Mouse (Mus musculus): ENCODE results near the gene Cadm1.

Gene Cadm1

DNA sequence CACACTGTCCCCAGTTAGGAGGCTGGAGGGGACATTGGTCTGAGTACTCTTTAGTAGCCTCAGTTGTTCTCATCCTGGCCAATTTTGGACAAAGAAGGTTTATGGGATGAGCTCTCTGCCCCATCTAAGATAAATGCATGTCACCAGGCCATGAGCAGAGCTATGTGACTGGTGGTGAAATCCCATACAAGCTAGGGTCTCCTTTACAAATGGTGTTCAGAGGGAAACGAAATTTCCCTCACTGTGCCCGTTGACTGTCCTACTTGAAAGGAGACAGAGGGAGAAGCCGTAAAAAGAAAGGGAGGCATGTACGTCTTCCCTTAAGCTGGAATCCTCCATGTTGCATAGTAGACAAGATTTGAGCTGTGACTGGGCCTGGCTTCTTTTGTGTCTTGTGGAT, 272.6 kb downstream of the Cadm1 start:
- DNase-seq (ENCODE audit: low spot score): no peak

- DNase-seq (ENCODE audit: low spot score): no peak
Observed at GRCm38 (mm10) chr9:47803531-47804105, 273.6 kb downstream of the Cadm1 start.

DNA sequence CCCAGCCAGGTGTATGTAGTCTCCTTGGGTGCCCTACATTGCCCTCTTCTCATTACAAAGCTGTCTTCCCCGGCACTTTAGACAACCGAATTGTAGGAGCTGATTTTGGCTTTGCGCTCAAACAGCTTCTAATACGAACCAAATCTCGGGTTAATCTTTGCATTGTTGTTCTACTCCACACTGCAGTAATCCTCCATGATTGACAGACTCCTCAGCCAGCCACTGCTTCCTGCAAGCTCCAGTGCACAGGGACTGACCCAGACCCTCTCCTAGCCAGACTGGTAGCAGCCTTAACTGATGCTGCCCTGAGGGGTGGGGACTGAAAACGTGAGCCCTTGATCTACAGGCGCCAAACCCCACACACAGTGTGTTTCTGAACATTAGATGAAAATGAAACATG, 275.7 kb downstream of the Cadm1 start:
- DNase-seq (ENCODE audit: low spot score): no peak

DNA sequence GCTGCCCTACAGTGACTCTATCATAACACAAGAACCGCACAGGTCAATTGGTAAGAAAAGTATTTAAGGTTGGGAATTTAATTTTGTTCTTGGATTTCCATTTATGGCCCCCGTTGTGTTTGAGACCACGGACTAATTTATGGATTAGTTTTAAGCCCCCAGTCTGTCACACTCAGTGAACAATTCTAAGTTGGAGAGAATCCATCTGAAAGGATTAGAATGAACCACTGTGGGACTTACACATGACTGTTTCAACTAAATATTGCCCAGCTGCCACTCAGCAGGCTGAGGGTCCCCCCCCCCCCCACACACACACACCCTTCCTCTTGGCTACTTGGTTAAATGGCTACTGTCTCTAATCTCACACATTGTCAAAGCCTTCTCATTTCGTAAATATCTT, 295.7 kb downstream of the Cadm1 start:
- DNase-seq (ENCODE audit: low spot score): no peak

- DNase-seq (ENCODE audit: low spot score): no peak
Observed at GRCm38 (mm10) chr9:47828762-47829161, 298.8 kb downstream of the Cadm1 start.

DNA sequence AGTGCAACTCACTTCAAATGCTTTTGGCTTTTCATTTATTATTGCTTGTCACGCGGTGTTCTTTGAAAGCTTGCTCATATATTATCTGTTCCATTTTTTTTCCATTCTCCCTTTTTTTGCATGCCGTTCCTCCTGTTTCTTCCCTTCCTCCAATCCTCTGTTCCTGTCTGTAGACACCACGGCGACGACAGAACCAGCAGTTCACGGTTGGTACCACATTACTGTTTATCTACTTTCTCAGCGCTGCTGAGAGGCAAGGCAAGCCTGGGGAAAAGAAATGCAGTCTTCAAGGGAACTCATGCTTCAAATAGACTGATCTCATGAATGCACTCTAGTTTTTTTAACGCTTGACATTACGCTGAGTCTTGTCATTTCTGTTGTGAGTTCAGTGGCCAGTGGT, 299.2 kb downstream of the Cadm1 start:
- no peak for DNase-seq (ENCODE audit: low spot score)

GRCm38 (mm10) chr9:47829846-47830245, 299.9 kb downstream of the Cadm1 start:
- no peak for DNase-seq (ENCODE audit: low spot score)

DNA sequence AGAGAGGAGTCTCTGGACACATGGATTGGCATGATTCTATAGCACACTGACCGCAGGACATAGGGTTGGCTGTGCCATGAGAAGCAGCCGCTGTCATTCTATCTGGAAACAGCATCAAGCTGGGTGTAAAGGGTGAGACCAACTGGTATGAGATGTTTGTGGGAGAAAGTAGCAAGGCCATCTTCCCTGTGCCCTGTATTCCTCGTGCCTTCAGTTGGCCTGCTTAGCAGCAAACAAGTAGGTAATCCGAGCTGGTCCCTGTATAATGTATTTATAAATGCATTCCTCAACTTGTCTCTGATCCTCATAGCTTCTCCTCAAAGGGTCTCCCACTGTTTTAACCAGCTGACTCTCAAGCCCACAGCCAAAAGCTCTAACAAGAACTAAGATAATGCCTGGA, 301.4 kb downstream of the Cadm1 start:
- DNase-seq (ENCODE audit: low spot score): no peak

DNA sequence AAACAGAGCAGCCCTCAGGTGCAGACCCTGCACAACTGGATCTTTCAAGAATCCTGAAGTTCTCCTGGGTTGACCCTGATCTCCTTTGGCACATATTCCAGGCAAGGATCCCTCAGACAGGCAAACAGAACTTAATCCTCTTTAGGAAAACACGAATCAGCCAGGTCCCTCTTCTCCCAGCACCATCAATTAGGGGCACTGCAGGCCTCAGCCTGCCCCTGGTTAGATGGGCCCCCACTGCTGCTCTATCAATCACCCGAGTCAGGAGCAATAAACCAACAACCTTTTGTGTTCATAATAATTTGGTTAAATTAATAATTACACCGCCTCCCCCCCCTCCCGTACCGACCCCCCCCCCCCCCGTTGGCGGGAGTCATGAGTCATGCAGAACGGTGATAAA, 308.2 kb downstream of the Cadm1 start:
- no peak for DNase-seq (ENCODE audit: low spot score)

GRCm38 (mm10) chr9:47838890-47839691, 309.1 kb downstream of the Cadm1 start:
- DNase-seq (ENCODE audit: low spot score): no peak

DNA sequence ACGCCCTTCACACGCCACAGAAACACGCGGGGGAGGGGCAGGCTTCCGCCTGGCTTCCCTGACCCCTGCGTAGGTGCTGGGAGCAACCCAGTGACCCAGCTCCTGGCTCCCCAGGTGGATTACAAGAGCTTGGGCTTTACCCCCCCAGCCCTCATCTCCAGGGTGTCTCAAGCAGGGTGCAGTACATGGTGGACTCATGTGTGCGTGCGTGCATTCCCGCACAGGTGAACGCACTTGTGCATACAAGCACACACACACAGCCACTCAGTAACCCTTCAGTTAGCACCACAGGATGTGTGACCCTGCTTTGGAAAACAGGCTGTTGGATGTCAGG, 309.7 kb downstream of the Cadm1 start:
- no peak for DNase-seq (ENCODE audit: low spot score)

- DNase-seq (ENCODE audit: low spot score): no peak
Observed at GRCm38 (mm10) chr9:47843328-47843727, 313.4 kb downstream of the Cadm1 start.

GRCm38 (mm10) chr9:47846275-47846674, 316.3 kb downstream of the Cadm1 start:
- no peak for DNase-seq (ENCODE audit: low spot score)

- no peak for DNase-seq (ENCODE audit: low spot score)
Observed at GRCm38 (mm10) chr9:47846926-47847325, 317.0 kb downstream of the Cadm1 start.

DNA sequence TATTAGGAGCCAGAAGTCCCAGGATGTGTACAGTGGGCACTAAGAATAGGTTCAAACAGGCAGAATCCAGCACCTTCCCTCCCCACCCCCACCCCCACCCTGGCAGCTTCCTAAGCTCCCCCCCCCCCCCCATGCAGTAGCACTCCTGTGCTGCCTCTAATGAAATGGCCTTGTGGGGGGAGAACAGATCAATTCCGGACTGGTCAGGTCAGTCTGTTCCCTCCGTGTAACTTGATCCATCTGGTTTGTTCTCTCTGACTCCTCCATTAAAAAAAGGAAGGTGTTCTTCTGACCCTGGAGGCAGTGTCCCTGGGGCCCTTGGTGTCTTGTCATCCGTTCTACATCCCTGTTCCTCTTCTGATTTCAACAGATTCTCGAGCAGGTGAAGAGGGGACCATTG, 317.8 kb downstream of the Cadm1 start:
- DNase-seq (ENCODE audit: low spot score): no peak

- no peak for DNase-seq (ENCODE audit: low spot score)
Observed at GRCm38 (mm10) chr9:47848745-47849144, 318.8 kb downstream of the Cadm1 start.

- no peak for DNase-seq (ENCODE audit: low spot score)
Observed at GRCm38 (mm10) chr9:47856311-47856710, 326.3 kb downstream of the Cadm1 start.

DNA sequence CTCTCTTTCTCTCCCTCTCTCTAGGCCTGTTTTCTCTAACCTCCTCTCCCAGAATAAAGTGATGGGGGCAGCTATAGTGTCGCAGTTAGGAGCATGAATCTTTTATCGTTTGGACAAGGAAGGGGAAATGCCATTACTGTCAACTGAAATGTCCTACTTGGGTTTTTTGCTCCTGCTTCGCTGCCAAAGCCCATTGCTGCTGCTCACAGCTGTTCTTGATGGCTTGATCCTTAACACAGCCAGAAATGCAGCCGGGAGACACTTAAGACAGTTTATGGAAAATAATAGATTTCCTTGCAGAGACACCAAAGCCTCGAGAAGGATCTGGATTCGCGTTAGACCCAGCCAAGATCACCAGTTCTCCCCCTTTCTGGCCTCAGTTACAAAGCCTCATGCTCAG, 327.3 kb downstream of the Cadm1 start:
- DNase-seq (ENCODE audit: low spot score): no peak

GRCm38 (mm10) chr9:47858134-47858533, 328.2 kb downstream of the Cadm1 start:
- no peak for DNase-seq (ENCODE audit: low spot score)

GRCm38 (mm10) chr9:47858778-47859395, 328.9 kb downstream of the Cadm1 start:
- DNase-seq (ENCODE audit: low spot score): no peak

DNA sequence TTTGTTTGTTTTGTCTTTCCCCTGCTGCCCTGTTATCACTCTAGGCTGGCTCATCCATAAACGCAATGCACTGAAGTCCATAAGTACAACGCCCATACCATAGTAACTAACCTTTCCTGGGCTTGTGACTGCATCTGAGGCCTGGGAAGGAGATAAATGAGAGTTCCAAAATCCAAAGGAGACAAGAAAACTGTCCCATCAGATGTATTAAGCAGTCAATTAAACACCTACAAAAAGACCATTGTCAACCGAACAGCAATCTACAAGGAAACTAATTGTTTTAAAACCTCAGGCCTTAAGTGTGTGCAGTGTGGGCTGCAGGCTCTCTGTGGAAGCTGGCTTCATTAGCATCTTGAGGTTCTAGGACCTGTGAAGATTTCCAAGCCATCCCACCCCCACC, 331.0 kb downstream of the Cadm1 start:
- DNase-seq (ENCODE audit: low spot score): no peak

DNA sequence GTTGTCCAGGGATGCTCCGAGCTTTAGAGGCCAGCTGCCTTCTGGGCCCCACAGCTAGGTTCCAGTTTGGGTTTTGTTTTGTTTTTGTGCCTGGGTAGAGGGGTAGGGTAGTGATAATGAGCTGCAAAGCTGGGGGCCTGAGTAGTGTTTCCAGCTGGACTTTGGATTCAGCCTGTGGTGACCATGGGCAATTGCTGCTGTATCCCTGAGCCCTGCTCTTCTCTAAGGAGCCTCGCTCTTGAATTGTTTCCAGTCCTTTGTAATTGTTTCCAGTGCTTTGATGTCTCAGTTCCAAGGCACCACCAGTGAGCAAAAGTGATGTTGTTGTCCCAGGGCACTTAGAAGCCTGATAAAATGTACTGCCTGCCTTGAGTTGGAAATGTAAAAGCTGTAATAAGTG, 331.8 kb downstream of the Cadm1 start:
- no peak for DNase-seq (ENCODE audit: low spot score)

DNA sequence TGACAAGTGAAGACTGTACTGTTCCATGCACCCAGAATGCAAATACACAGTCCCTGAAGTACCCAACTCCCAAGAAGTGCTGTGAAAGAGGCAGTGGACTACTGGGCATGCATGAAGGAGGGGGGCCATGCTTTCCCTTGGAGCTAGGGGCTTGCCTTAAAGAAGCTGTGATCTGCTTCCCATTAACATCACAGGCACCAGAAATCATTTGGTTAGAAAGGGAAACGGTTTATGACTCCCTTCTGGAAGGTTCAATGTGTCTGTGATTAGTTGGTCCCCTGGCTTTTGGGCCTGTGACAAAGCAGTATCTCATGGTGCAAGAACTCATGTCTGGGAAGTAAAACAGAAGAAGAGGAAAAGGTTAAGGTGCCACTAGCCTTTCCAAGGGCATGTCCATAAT, 336.0 kb downstream of the Cadm1 start:
- DNase-seq (ENCODE audit: low spot score): no peak

DNA sequence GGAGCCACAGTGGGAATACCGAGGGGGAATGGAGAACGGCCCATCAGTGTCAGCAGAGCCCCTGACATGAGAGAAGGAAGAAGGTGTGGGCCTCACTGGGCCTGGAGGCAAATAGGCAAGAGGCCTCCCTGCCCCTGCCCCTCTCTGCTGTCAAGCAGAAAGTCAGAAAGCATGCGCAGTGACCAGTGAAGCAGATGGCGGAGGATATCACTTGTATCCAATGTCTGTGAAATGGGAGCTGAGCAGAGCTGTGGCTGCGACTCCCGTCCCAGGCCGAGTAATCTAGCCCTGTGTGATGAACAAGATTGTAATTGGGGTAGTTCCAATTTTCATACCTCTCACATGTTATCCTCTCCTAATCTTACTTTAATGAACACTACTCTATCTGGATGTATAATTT, 337.5 kb downstream of the Cadm1 start:
- DNase-seq (ENCODE audit: low spot score): no peak

All from T-cell, adult 2 months (primary cell).